Mouse (Mus musculus) myocyte (in vitro differentiated cells): Measurements from ENCODE around the gene H2afy.

ENCODE experiments used
- CEBPB ChIP-seq: IDR thresholded peaks from 2 replicates; pipeline ENCODE4 v1.6.1; 2011; ENCODE audit warnings: mild to moderate bottlenecking, moderate library complexity; ENCODE audit not compliant: poor library complexity, insufficient read depth, severe bottlenecking
- E2F4 ChIP-seq: IDR thresholded peaks from one replicate; pipeline ENCODE4 v1.6.1; 2011; ENCODE audit warnings: mild to moderate bottlenecking, control low read depth, moderate library complexity; ENCODE audit not compliant: insufficient read depth
- MAX ChIP-seq: IDR thresholded peaks from one replicate; pipeline ENCODE4 v1.6.1; 2011; ENCODE audit warnings: low read depth, mild to moderate bottlenecking, control low read depth
- MYOD1 ChIP-seq, 3 experiments: IDR thresholded peaks; one replicate each; pipeline ENCODE4 v1.6.1; 2011; ENCODE audit warnings: control low read depth in 2 of 3, low read depth in 2 of 3, mild to moderate bottlenecking in 2 of 3, moderate library complexity in 1 of 3; ENCODE audit not compliant: insufficient read length in 2 of 3, control insufficient read depth in 1 of 3
- MYOG ChIP-seq, 3 experiments: IDR thresholded peaks; one replicate each; pipeline ENCODE4 v1.6.1; 2011; ENCODE audit warnings: control low read depth in 2 of 3, low read depth in 2 of 3, mild to moderate bottlenecking in 2 of 3; ENCODE audit not compliant: insufficient read length in 2 of 3, control insufficient read depth in 1 of 3, insufficient read depth in 1 of 3
- POLR2A ChIP-seq: IDR thresholded peaks from one replicate; pipeline ENCODE4 v1.6.1; 2011; ENCODE audit warnings: low read depth, mild to moderate bottlenecking, control low read depth, moderate library complexity; ENCODE audit not compliant: insufficient read length
- POLR2AphosphoS2 ChIP-seq: IDR thresholded peaks from one replicate; pipeline ENCODE4 v1.6.1; 2011; ENCODE audit warnings: low read depth, control low read depth; ENCODE audit not compliant: insufficient read length
- REST ChIP-seq: IDR thresholded peaks from one replicate; pipeline ENCODE4 v1.6.1; 2011; ENCODE audit warnings: mild to moderate bottlenecking, control low read depth, moderate library complexity; ENCODE audit not compliant: insufficient read depth, insufficient read length
- USF1 ChIP-seq: IDR thresholded peaks from one replicate; pipeline ENCODE4 v1.6.1; 2011; ENCODE audit warnings: low read depth, mild to moderate bottlenecking, control low read depth, moderate library complexity

- TF ChIP-seq E2F4 (no peak), POLR2A (no peak), REST (no peak), MAX (no peak), MYOG (IDR thresholded peaks at IDR 0.05; ENCODE audit: control insufficient read depth in 1 of 3, insufficient read depth in 1 of 3, insufficient read length in 2 of 3, low read depth in 2 of 3) (no peak), CEBPB (no peak), POLR2AphosphoS2 (no peak), MYOD1 (IDR thresholded peaks at IDR 0.05; ENCODE audit: control insufficient read depth in 1 of 3, insufficient read length in 2 of 3, low read depth in 2 of 3) (no peak), USF1 (no peak)
These were observed 20.8 kb downstream of the H2afy start for GRCm38 (mm10) chr13:56115386-56115785.
